Mouse (Mus musculus): ENCODE measurements around the gene Uqcc3. TPM values are rescaled to one million over a fixed set of nuclear protein-coding genes. Genes with fewer than 3 reads are reported as not detected.

The Uqcc3 gene
- polyA plus RNA-seq, 1 experiment from 2014 or later = 63.9 TPM

- H3K27ac ChIP-seq (ENCODE audit: low read length) = no peak overlapping the region
Measured at GRCm38 (mm10) chr19:8851639-8852038, 29.1 kb downstream of the Uqcc3 start.

DNA sequence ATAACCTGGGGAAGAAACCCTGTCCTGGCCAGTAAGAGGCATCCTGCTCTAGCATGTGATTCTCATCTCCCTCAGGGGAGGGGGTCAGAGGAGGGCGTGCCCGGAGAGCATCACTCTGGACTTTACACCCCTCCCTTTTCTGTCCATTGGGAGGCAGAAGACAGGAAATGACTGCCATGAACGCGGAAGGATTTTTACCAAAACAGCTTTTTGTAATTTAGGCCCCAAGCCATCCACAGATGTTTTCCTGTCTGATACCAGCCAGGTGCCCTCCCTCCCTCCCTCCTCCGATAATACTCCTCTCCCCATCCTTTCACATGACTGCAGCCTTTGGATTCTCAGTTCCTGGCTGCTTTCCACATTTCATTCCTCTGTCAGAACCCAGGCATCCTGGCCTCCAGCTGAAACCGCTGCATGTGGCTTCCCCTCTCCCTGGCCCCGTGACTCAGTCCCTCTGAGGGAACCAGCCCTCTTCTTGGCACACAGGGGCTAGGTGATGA lies 30.3 kb downstream of the Uqcc3 start, which contains the start of gene Lrrn4cl:
Gene Lrrn4cl, plus strand, starts transcription at position 367 of the 500 bp plus-strand sequence.
- Histone ChIP-seq H3K36me3 (ENCODE audit: control insufficient read depth, insufficient read depth, low read length) (peaks cover 7% of the 10 kb centered on the region), H3K9ac (replicated peaks; ENCODE audit: low read depth, low read length) (no peak within 1 kb of the TSS), H3K27ac (ENCODE audit: low read length) (peak within 1 kb of the TSS; percentile 33; the same call in 1 of the 2 replicates), H3K27me3 (ENCODE audit: control insufficient read depth, insufficient read depth, low read length) (no peaks in the 10 kb centered on the region), H3K4me1 (ENCODE audit: control insufficient read depth, insufficient read depth, low read length) (no peaks in the 10 kb centered on the region), H3K9me3 (ENCODE audit: control insufficient read depth, low read depth, low read length) (no peaks in the 10 kb centered on the region), H3K4me3 (ENCODE audit: low read depth, low read length) (no peak within 1 kb of the TSS), H3K4me2 (replicated peaks; ENCODE audit: low read depth, low read length) (no peak within 1 kb of the TSS)
- WGBS = 19% methylated on average over 7 of the region's 7 CpGs
- peak; percentile 72; the same call in 1 of the 2 replicates for ATAC-seq (ENCODE audit: insufficient number of reproducible peaks, insufficient read depth, low FRiP score, low read depth)

More at GRCm38 (mm10) chr19:8851639-8852038, 29.1 kb downstream of the Uqcc3 start:
- H3K9ac ChIP-seq (replicated peaks; ENCODE audit: low read depth, low read length) = no peak overlapping the region
- H3K9me3 ChIP-seq (ENCODE audit: control insufficient read depth, low read depth, low read length) = no peaks in the 10 kb centered on the region
- H3K4me2 ChIP-seq (replicated peaks; ENCODE audit: low read depth, low read length) = no peak overlapping the region
- H3K4me1 ChIP-seq (ENCODE audit: control insufficient read depth, insufficient read depth, low read length) = no peaks in the 10 kb centered on the region
- no peak overlapping the region for H3K4me3 ChIP-seq (ENCODE audit: low read depth, low read length)
- no peak for ATAC-seq (ENCODE audit: insufficient number of reproducible peaks, insufficient read depth, low FRiP score, low read depth)
- WGBS = 42% methylated on average over 7 of the region's 7 CpGs
- H3K36me3 ChIP-seq (ENCODE audit: control insufficient read depth, insufficient read depth, low read length) = peaks cover 7% of the 10 kb centered on the region
- H3K27me3 ChIP-seq (ENCODE audit: control insufficient read depth, insufficient read depth, low read length) = no peaks in the 10 kb centered on the region

DNA sequence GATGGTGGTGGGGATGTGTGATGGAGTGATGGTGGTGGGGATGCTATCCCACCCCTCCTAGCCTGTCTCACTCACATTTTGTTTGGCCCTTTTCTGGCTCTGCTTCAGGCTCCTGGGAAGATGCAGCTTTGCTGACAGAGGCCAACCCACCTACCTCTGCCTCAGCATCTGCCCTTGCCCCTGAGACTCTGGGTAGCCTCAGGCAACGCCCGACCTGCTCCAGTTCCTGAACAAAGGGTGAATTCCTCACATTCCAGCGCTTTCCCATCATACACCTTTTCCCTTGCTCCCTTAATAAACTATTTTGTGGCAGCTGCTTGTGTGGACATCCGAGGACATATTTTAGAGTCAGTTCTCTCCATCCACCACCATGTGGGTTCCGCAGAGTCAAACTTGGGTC lies 32.4 kb downstream of the Uqcc3 start:
- ATAC-seq (ENCODE audit: insufficient number of reproducible peaks, insufficient read depth, low FRiP score, low read depth) = no peak
- H3K9ac ChIP-seq (replicated peaks; ENCODE audit: low read depth, low read length) = no peak overlapping the region
- no peak overlapping the region for H3K27ac ChIP-seq (ENCODE audit: low read length)
- no peak overlapping the region for H3K4me2 ChIP-seq (replicated peaks; ENCODE audit: low read depth, low read length)
- no peak overlapping the region for H3K4me3 ChIP-seq (ENCODE audit: low read depth, low read length)
- no peaks in the 10 kb centered on the region for H3K4me1 ChIP-seq (ENCODE audit: control insufficient read depth, insufficient read depth, low read length)
- H3K36me3 ChIP-seq (ENCODE audit: control insufficient read depth, insufficient read depth, low read length) = peaks cover 7% of the 10 kb centered on the region
- 75% methylated on average over 5 of the region's 5 CpGs for WGBS
- no peaks in the 10 kb centered on the region for H3K27me3 ChIP-seq (ENCODE audit: control insufficient read depth, insufficient read depth, low read length)
- H3K9me3 ChIP-seq (ENCODE audit: control insufficient read depth, low read depth, low read length) = no peaks in the 10 kb centered on the region

DNA sequence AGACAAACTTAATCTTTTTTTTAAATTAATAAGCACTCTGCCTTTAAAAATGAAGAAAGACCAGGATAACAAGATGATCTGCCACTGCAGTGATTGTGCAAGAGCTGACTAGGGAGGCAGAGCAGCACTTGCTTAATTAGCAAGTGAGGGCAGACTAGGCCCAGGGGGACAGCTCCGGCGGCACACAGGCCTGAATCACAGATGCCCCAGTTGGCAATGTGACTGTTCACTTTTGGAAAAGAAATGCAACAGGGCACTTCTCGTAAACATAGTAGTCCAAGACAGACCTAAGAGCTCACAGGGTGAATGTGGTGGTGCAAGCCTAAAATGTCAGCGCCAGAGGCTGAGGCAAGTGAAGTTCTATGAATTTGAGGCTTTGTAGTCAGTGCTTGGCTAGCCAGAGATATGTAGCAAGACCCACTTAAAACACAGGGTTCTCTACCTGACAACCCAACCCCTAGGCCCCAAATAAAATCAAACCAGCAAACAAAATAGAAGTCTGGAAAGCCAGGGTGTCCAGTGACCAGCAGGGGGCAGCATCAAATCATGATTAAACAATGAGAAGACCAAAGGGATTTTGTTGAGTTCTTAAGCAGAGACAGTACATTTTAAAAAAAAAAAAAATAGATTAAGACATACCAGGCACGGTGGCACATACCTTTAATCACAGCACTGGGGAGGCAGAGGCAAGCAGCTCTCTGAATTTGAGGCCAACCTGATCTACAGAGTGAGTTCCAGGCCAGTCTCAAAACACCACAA lies 36.2 kb downstream of the Uqcc3 start:
- no peak overlapping the region for H3K4me3 ChIP-seq (ENCODE audit: low read depth, low read length)
- ATAC-seq (ENCODE audit: insufficient number of reproducible peaks, insufficient read depth, low FRiP score, low read depth) = no peak
- no peak overlapping the region for H3K4me2 ChIP-seq (replicated peaks; ENCODE audit: low read depth, low read length)
- H3K36me3 ChIP-seq (ENCODE audit: control insufficient read depth, insufficient read depth, low read length) = peaks cover 12% of the 10 kb centered on the region
- H3K27me3 ChIP-seq (ENCODE audit: control insufficient read depth, insufficient read depth, low read length) = no peaks in the 10 kb centered on the region
- H3K27ac ChIP-seq (ENCODE audit: low read length) = no peak overlapping the region
- H3K9me3 ChIP-seq (ENCODE audit: control insufficient read depth, low read depth, low read length) = no peaks in the 10 kb centered on the region
- H3K9ac ChIP-seq (replicated peaks; ENCODE audit: low read depth, low read length) = no peak overlapping the region
- peaks cover 5% of the 10 kb centered on the region; the same call in 1 of the 2 replicates for H3K4me1 ChIP-seq (ENCODE audit: control insufficient read depth, insufficient read depth, low read length)
- WGBS = 63% methylated on average over 5 of the region's 5 CpGs

DNA sequence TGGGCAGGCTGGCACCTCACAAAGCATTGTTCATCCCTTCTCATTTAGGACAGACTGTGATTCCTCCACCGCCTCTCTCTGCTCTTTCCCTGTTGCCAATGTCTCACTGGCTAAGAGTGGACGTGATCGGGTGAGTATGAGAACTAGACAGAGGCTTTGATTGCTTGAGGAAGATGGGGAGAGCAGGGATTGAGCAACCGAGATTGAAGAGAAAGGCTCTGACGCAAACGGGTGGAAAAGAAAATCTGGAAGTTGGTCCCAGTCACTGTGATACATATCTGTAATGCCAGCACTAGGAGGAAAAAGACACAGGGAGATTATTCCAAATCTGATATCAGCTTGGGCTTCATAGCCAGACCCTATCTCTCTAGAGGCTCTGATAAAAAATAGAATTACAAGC lies 37.8 kb downstream of the Uqcc3 start:
- Histone ChIP-seq H3K4me1 (ENCODE audit: control insufficient read depth, insufficient read depth, low read length) (peaks cover 15% of the 10 kb centered on the region), H3K9me3 (ENCODE audit: control insufficient read depth, low read depth, low read length) (no peaks in the 10 kb centered on the region), H3K27me3 (ENCODE audit: control insufficient read depth, insufficient read depth, low read length) (no peaks in the 10 kb centered on the region), H3K27ac (ENCODE audit: low read length) (no peak overlapping the region), H3K4me3 (ENCODE audit: low read depth, low read length) (no peak overlapping the region), H3K4me2 (replicated peaks; ENCODE audit: low read depth, low read length) (no peak overlapping the region), H3K9ac (replicated peaks; ENCODE audit: low read depth, low read length) (no peak overlapping the region), H3K36me3 (ENCODE audit: control insufficient read depth, insufficient read depth, low read length) (peaks cover 12% of the 10 kb centered on the region)
- ATAC-seq (ENCODE audit: insufficient number of reproducible peaks, insufficient read depth, low FRiP score, low read depth) = no peak
- WGBS = 90% methylated on average over 6 of the region's 6 CpGs

- Histone ChIP-seq H3K4me3 (ENCODE audit: low read depth, low read length) (peak overlapping the region; percentile 38; the same call in 1 of the 2 replicates), H3K27ac (ENCODE audit: low read length) (no peak overlapping the region), H3K4me2 (replicated peaks; ENCODE audit: low read depth, low read length) (peak overlapping the region; percentile 83), H3K36me3 (ENCODE audit: control insufficient read depth, insufficient read depth, low read length) (peaks cover 5% of the 10 kb centered on the region), H3K27me3 (ENCODE audit: control insufficient read depth, insufficient read depth, low read length) (no peaks in the 10 kb centered on the region), H3K9ac (replicated peaks; ENCODE audit: low read depth, low read length) (no peak overlapping the region), H3K4me1 (ENCODE audit: control insufficient read depth, insufficient read depth, low read length) (peaks cover 15% of the 10 kb centered on the region), H3K9me3 (ENCODE audit: control insufficient read depth, low read depth, low read length) (no peaks in the 10 kb centered on the region)
- WGBS = 90% methylated on average over 7 of the region's 7 CpGs
- no peak for ATAC-seq (ENCODE audit: insufficient number of reproducible peaks, insufficient read depth, low FRiP score, low read depth)
Measured at GRCm38 (mm10) chr19:8841012-8841411, 39.7 kb downstream of the Uqcc3 start.

DNA sequence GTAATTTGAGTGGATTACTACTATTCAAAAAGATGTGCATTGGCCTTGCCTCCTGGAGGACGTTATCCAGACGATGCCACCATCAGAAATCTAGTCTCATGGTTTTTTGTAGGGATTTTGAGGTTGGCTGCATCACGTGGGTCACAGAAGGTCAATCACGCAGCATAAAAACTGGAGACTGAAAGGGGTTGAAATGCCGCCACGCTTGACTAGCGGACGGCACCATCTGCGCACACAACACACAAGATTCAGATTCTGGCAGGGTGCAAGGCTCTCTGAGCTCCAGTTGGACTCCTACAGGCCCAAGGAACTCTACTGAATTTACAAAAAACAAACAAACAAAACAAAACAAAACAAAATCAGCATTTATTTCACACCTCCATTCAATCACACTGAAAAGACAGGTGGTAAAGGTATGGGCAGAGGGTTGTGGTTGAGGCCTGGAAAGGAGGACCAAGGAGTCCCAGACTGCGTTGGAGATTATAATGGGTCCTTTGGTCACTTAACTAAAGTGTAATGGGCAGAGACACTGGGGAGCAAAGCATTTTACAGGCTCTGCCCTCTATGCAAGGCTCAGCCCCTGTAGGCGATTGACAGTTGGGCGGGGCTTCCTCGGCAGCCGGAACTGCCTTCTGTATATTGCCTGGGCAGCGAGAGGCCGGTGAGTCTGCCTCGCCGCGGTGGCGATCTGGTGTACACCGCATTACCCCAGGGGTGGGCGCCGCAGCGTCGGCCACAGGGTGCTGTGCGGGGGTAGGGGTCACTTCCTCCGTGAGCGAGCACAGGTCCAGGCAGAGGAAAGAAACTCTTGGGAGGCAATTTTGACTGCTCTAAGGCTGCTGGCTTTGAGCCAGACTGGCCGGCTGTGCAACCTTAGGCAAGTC lies 40.6 kb downstream of the Uqcc3 start:
- ATAC-seq (ENCODE audit: insufficient number of reproducible peaks, insufficient read depth, low FRiP score, low read depth) = peak; percentile 44
- H3K27ac ChIP-seq (ENCODE audit: low read length) = 0 out of 2 replicates have a peak overlapping the region, but pooled peaks have one; percentile 48
- 24% methylated on average over 29 of the region's 29 CpGs for WGBS

More for the DNA sequence above, 40.6 kb downstream of the Uqcc3 start:
- peak overlapping the region; percentile 38 for H3K4me3 ChIP-seq (ENCODE audit: low read depth, low read length)
- H3K9ac ChIP-seq (replicated peaks; ENCODE audit: low read depth, low read length) = peak overlapping the region; percentile 46; the same call in 1 of the 2 replicates
- H3K27me3 ChIP-seq (ENCODE audit: control insufficient read depth, insufficient read depth, low read length) = no peaks in the 10 kb centered on the region
- H3K4me1 ChIP-seq (ENCODE audit: control insufficient read depth, insufficient read depth, low read length) = peaks cover 15% of the 10 kb centered on the region
- peak overlapping the region; percentile 83 for H3K4me2 ChIP-seq (replicated peaks; ENCODE audit: low read depth, low read length)
- H3K9me3 ChIP-seq (ENCODE audit: control insufficient read depth, low read depth, low read length) = no peaks in the 10 kb centered on the region
- H3K36me3 ChIP-seq (ENCODE audit: control insufficient read depth, insufficient read depth, low read length) = peaks cover 8% of the 10 kb centered on the region
